Mouse (Mus musculus) embryonic stem cell, embryonic (primary cell): ENCODE results near the gene Grik4.
"Not testable (repeated sequence)": the region's sequence is repeated elsewhere in the genome, so short reads cannot be mapped to it uniquely, and the experiment has no call there.

ENCODE experiments used
- CTCF ChIA-PET, 4 experiments: fragments of 300-600 bp in 2 of 4; fragments of 350-600 bp in 2 of 4; sonication (Branson Sonifier 250); formaldehyde crosslinking; loops; one replicate each; lab custom pipeline; 2022; ENCODE audit warnings: inconsistent platforms in 2 of 4; lab: Charles Lee
- POLR2A ChIA-PET, 4 experiments: fragments of 300-600 bp in 2 of 4; fragments of 350-600 bp in 2 of 4; sonication (Branson Sonifier 250); formaldehyde crosslinking; loops; one replicate each; lab custom pipeline; 2022; ENCODE audit warnings: antibody characterized with exemption in 4 of 4, inconsistent platforms in 1 of 4; lab: Charles Lee

Gene Grik4

GRCm38 (mm10) chr9:42799694-42800093 lies 144.6 kb downstream of the Grik4 start:
- CTCF ChIA-PET: interaction anchor here in 1 of 4 experiments (1.6 kb wide), 1 partner anchor 11 kb away, joined by 5 read pairs; no protein-coding TSS in a partner anchor

GRCm38 (mm10) chr9:42799242-42799641 lies 145.1 kb downstream of the Grik4 start:
- CTCF ChIA-PET: interaction anchor here in 1 of 4 experiments (0.7 kb wide), 1 partner anchor 222 kb away, joined by 3 read pairs; no protein-coding TSS in a partner anchor
- POLR2A ChIA-PET: interaction anchor here in 1 of 4 experiments (1.1 to 1.2 kb wide), 2 partner anchors 10 to 24 kb away, joined by 3 read pairs; no protein-coding TSS in a partner anchor

More at GRCm38 (mm10) chr9:42799694-42800093, 144.6 kb downstream of the Grik4 start:
- POLR2A ChIA-PET: interaction anchor here in 1 of 4 experiments (1.2 kb wide), 1 partner anchor 24 kb away, joined by 3 read pairs; no protein-coding TSS in a partner anchor

GRCm38 (mm10) chr9:42798280-42798679 lies 146.0 kb downstream of the Grik4 start:
- POLR2A ChIA-PET: interaction anchor here in 1 of 4 experiments (1.1 kb wide), 1 partner anchor 11 kb away, joined by 3 read pairs; no protein-coding TSS in a partner anchor
- CTCF ChIA-PET: interaction anchor here in 1 of 4 experiments (1.2 kb wide), 1 partner anchor 147 kb away, joined by 3 read pairs; no protein-coding TSS in a partner anchor

GRCm38 (mm10) chr9:42797276-42797675 lies 147.0 kb downstream of the Grik4 start:
- ChIA-PET POLR2A (interaction anchor here in 1 of 4 experiments (0.6 kb wide), 2 partner anchors 671 to 1851 kb away, joined by 3 to 7 read pairs; no protein-coding TSS in a partner anchor), CTCF (interaction anchor here in 2 of 4 experiments (0.6 to 1.2 kb wide), 4 partner anchors 9 to 148 kb away, joined by 3 to 9 read pairs (median 3); no protein-coding TSS in a partner anchor)

- CTCF ChIA-PET: no interaction called here
- POLR2A ChIA-PET: no interaction called here
Measured at GRCm38 (mm10) chr9:42795881-42796280, 148.4 kb downstream of the Grik4 start.

- CTCF ChIA-PET: interaction anchor here in 2 of 4 experiments (0.6 to 0.8 kb wide), 2 partner anchors 52 to 89 kb away, joined by 4 read pairs; no protein-coding TSS in a partner anchor
- POLR2A ChIA-PET: interaction anchor here in 2 of 4 experiments (0.6 to 1.3 kb wide), 2 partner anchors 63 to 111 kb away, joined by 3 read pairs; no protein-coding TSS in a partner anchor
Measured at GRCm38 (mm10) chr9:42794006-42794405, 150.3 kb downstream of the Grik4 start.

GRCm38 (mm10) chr9:42793581-42793980 lies 150.7 kb downstream of the Grik4 start:
- CTCF ChIA-PET: interaction anchor here in 3 of 4 experiments (0.6 to 2.4 kb wide), 4 partner anchors 16 to 151 kb away, joined by 3 to 15 read pairs (median 4); partner anchors contain the start of gene Grik4 (in 1 of the 3)
- POLR2A ChIA-PET: interaction anchor here in 2 of 4 experiments (0.6 to 1.3 kb wide), 2 partner anchors 64 to 112 kb away, joined by 3 read pairs; no protein-coding TSS in a partner anchor

- ChIA-PET CTCF (interaction anchor here in 3 of 4 experiments (0.6 to 2.7 kb wide), 5 partner anchors 17 to 466 kb away, joined by 3 to 20 read pairs (median 4); partner anchors contain the start of gene Grik4 (in 3 of the 3)), POLR2A (interaction anchor here in 2 of 4 experiments (0.5 to 1.8 kb wide), 5 partner anchors 34 to 528 kb away, joined by 3 to 7 read pairs (median 3); partner anchors contain the start of gene Sc5d (in 1 of the 2))
Measured at GRCm38 (mm10) chr9:42792381-42792780, 151.9 kb downstream of the Grik4 start.

- ChIA-PET POLR2A (interaction anchor here in 2 of 4 experiments (0.5 to 1.8 kb wide), 4 partner anchors 33 to 527 kb away, joined by 3 to 7 read pairs (median 4); partner anchors contain the start of gene Sc5d (in 1 of the 2)), CTCF (interaction anchor here in 3 of 4 experiments (1.3 to 2.7 kb wide), 3 partner anchors 153 kb away, joined by 4 to 20 read pairs (median 15); partner anchors contain the start of gene Grik4 (in 3 of the 3))
Measured at GRCm38 (mm10) chr9:42791779-42792178, 152.5 kb downstream of the Grik4 start.

- CTCF ChIA-PET: interaction anchor here in 3 of 4 experiments (1.3 to 2.7 kb wide), 3 partner anchors 153 kb away, joined by 4 to 20 read pairs (median 15); partner anchors contain the start of gene Grik4 (in 3 of the 3)
- POLR2A ChIA-PET: interaction anchor here in 2 of 4 experiments (0.7 to 1.8 kb wide), 3 partner anchors 33 to 527 kb away, joined by 3 to 7 read pairs (median 4); partner anchors contain the start of gene Sc5d (in 1 of the 2)
Measured at GRCm38 (mm10) chr9:42791346-42791745, 152.9 kb downstream of the Grik4 start.

GRCm38 (mm10) chr9:42788471-42788870 lies 155.8 kb downstream of the Grik4 start:
- POLR2A ChIA-PET: interaction anchor here in 3 of 4 experiments (0.6 to 1.5 kb wide), 8 partner anchors 22 to 368 kb away, joined by 3 to 5 read pairs (median 3); partner anchors contain the start of gene Grik4 (in 1 of the 3)
- CTCF ChIA-PET: interaction anchor here (0.5 to 2.5 kb wide), 15 partner anchors 9 to 423 kb away, joined by 3 to 35 read pairs (median 4); partner anchors contain the start of gene Grik4 (in 4 of the 4)

- POLR2A ChIA-PET: no interaction called here
- CTCF ChIA-PET: interaction anchor here in 1 of 4 experiments (1.0 kb wide), 1 partner anchor 158 kb away, joined by 3 read pairs; no protein-coding TSS in a partner anchor
Measured at GRCm38 (mm10) chr9:42786882-42787281, 157.4 kb downstream of the Grik4 start.

GRCm38 (mm10) chr9:42786286-42786685 lies 158.0 kb downstream of the Grik4 start:
- POLR2A ChIA-PET: interaction anchor here in 3 of 4 experiments (0.6 kb wide), 3 partner anchors 158 to 474 kb away, joined by 3 to 5 read pairs (median 3); partner anchors contain the start of gene Grik4 (in 1 of the 3)
- CTCF ChIA-PET: interaction anchor here in 2 of 4 experiments (0.7 to 1.0 kb wide), 2 partner anchors 159 to 215 kb away, joined by 3 read pairs; no protein-coding TSS in a partner anchor

- POLR2A ChIA-PET: interaction anchor here in 2 of 4 experiments (0.6 kb wide), 2 partner anchors 19 to 159 kb away, joined by 3 to 5 read pairs; partner anchors contain the start of gene Grik4 (in 1 of the 2)
Measured at GRCm38 (mm10) chr9:42785173-42785830, 159.0 kb downstream of the Grik4 start.

GRCm38 (mm10) chr9:42783248-42783903 lies 160.9 kb downstream of the Grik4 start:
- POLR2A ChIA-PET: interaction anchor here in 3 of 4 experiments (0.5 to 1.4 kb wide), 5 partner anchors 19 to 814 kb away, joined by 3 to 8 read pairs (median 3); no protein-coding TSS in a partner anchor
- CTCF ChIA-PET: interaction anchor here in 2 of 4 experiments (1.6 kb wide), 2 partner anchors 161 kb away, joined by 4 to 7 read pairs; partner anchors contain the start of gene Grik4 (in 2 of the 2)

More at GRCm38 (mm10) chr9:42785173-42785830, 159.0 kb downstream of the Grik4 start:
- CTCF ChIA-PET: no interaction called here

- CTCF ChIA-PET: interaction anchor here in 2 of 4 experiments (0.6 to 0.9 kb wide), 2 partner anchors 165 to 1031 kb away, joined by 3 to 4 read pairs; partner anchors contain the start of gene Grik4 (in 1 of the 2)
- POLR2A ChIA-PET: not testable (repeated sequence)
Measured at GRCm38 (mm10) chr9:42778471-42779263, 165.6 kb downstream of the Grik4 start.
